Mouse (Mus musculus) midbrain, postnatal 0 days (tissue): ENCODE results near the gene Ndufa4l2. TPM values are rescaled to one million over a fixed set of nuclear protein-coding genes. Genes with fewer than 3 reads are reported as not detected.
A peak's percentile ranks its signal among the peaks of the same experiment; 100 is the strongest.

ENCODE experiments used
- ATAC-seq: fragments of 200-750 bp; cut with Nextera tagmentation; 2 replicates; pipeline ENCODE4 v1.8.0; 2017; ENCODE audit warnings: moderate number of reproducible peaks, mild to moderate bottlenecking, moderate TSS enrichment, moderate library complexity; ENCODE audit not compliant: low FRiP score
- DNase-seq: peaks from one replicate; pipeline ENCODE4 v3.0.0-alpha.2; 2015; ENCODE audit warnings: low spot score
- H3K27ac ChIP-seq: fragments of 300-500 bp; sonication (generic); 2 replicates; pipeline ENCODE4 v1.5.1; 2014; ENCODE audit warnings: low read depth, mild to moderate bottlenecking, low read length, mixed read lengths
- H3K27me3 ChIP-seq: fragments of 300-500 bp; sonication (generic); 2 replicates; pipeline ENCODE4 v1.6.1; 2014; ENCODE audit warnings: low read length, control low read depth, mixed read lengths; ENCODE audit not compliant: insufficient read depth
- H3K36me3 ChIP-seq: fragments of 300-500 bp; sonication (generic); 2 replicates; pipeline ENCODE4 v1.6.1; 2014; ENCODE audit warnings: low read length, control low read depth, mixed read lengths; ENCODE audit not compliant: insufficient read depth
- H3K4me1 ChIP-seq: fragments of 300-500 bp; sonication (generic); 2 replicates; pipeline ENCODE4 v1.6.1; 2014; ENCODE audit warnings: mild to moderate bottlenecking, control low read depth, antibody characterized with exemption, low read length, mixed read lengths; ENCODE audit not compliant: insufficient read depth
- H3K4me2 ChIP-seq: fragments of 300-500 bp; sonication (generic); 2 replicates; pipeline ENCODE4 v1.6.1; 2014; ENCODE audit warnings: low read depth, mild to moderate bottlenecking, low read length, mixed read lengths; ENCODE audit not compliant: poor library complexity, severe bottlenecking
- H3K4me3 ChIP-seq: fragments of 300-500 bp; sonication (generic); 2 replicates; pipeline ENCODE4 v1.5.1; 2014; ENCODE audit warnings: low read depth, mild to moderate bottlenecking, low read length, moderate library complexity
- H3K9ac ChIP-seq: fragments of 300-500 bp; sonication (generic); replicated peaks from 2 replicates; pipeline ENCODE4 v1.6.1; 2014; ENCODE audit warnings: mild to moderate bottlenecking, low read length, moderate library complexity, mixed read lengths; ENCODE audit not compliant: poor library complexity, severe bottlenecking
- H3K9me3 ChIP-seq: fragments of 300-500 bp; sonication (generic); 2 replicates; pipeline ENCODE4 v1.6.1; 2016; ENCODE audit warnings: low read length, control low read depth
- CTCF ChIP-seq: IDR thresholded peaks from 2 replicates; pipeline ENCODE4 v1.5.1; 2016; ENCODE audit warnings: antibody characterized with exemption, mild to moderate bottlenecking
- WGBS: fragments of 180-500 bp; shearing (Covaris S2); extraction: QIAGEN DNeasy Blood & Tissue Kit; methylation state at CpG from one replicate; pipeline ENCODE4 v1.1.7; 2014; 5-methylcytosine and 5-hydroxymethylcytosine counted together
- polyA plus RNA-seq: library from polyadenylated mRNA; unstranded; fragments of >200 nt; fragmentation: Nextera tagmentation; extraction: Ambion mirVana; gene quantifications from 2 replicates; pipeline ENCODE4 v1.2.1, GENCODE M21; 2015
- total RNA-seq: library from RNA; depleted of rRNA; stranded (reverse); fragments of >200 nt; gene quantifications from 2 replicates; pipeline ENCODE4 v1.2.3, GENCODE M21; 2014

The Ndufa4l2 gene
- total and polyA plus RNA-seq, 2 experiments from 2014 or later: 16.6 to 18.7 TPM

DNA sequence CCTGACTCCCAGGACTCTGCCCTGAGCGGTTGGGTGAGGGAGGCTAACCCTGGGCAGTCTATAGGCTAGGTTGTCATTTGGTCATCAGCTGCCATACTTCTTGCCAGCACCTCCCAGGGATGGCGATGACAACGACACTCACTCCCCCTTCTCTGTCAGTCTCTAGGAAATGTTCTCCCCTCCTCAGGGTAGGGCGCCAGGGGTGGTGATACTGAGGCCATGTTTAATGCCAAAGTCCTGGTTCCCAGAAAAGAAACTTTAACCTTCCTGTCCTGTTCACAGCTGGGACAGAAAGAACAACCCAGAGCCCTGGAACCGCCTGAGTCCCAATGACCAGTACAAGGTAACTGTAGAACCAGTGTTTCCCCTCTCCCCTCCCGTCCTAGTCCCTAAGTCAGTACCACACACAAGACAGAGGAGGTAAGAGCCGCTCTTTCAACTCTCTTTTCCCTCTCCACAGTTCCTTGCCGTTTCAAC, 1.3 kb downstream of the Ndufa4l2 start:
- Histone ChIP-seq H3K4me1 (peaks cover 21% of the 10 kb centered on the region), H3K4me2 (0 out of 2 replicates have a peak overlapping the region, but pooled peaks have one; percentile 2), H3K9me3 (no peaks in the 10 kb centered on the region), H3K27me3 (no peaks in the 10 kb centered on the region), H3K27ac (no peak overlapping the region), H3K4me3 (no peak overlapping the region), H3K9ac (no peak overlapping the region), H3K36me3 (peaks cover 19% of the 10 kb centered on the region)
- ATAC-seq: no peak
- TF ChIP-seq CTCF: no peak
- 28% methylated on average over 8 of the region's 8 CpGs for WGBS
- no peak for DNase-seq

DNA sequence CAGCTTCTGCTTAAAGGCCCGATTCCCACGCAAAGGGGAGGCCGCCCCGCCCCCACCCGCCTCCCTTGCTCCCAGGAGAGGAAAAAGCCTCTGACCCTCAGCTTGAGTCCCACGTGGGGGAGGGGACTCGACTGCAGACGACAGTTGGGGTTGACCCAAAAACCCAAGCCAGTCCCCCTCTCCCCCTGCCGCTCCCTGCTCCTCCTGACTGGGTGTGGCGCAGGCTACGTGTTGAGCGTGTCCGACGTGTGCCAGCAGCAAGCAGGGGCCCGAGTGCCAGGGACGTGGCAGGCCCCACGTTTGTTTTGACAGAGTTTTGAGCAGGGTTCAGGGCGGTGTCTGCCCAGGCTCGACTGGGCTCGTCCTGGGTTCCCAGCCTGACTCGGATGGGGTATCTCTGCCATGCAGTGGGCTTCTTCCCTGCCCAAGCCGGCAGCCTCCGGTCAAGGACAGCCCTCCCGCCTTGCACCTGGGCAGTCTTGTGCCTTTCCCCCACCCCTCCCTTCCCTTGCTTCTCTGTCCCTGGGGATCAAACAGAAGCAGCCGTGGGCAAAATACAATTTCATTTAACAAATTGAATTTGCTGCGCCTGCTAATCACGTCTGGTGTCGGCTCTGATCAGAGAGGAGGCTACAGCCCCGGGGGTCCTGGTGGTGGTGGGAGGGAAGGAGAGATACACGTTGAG, 2.0 kb downstream of the Ndufa4l2 start:
- ATAC-seq: no peak
- WGBS: 15% methylated on average over 30 of the region's 30 CpGs

DNA sequence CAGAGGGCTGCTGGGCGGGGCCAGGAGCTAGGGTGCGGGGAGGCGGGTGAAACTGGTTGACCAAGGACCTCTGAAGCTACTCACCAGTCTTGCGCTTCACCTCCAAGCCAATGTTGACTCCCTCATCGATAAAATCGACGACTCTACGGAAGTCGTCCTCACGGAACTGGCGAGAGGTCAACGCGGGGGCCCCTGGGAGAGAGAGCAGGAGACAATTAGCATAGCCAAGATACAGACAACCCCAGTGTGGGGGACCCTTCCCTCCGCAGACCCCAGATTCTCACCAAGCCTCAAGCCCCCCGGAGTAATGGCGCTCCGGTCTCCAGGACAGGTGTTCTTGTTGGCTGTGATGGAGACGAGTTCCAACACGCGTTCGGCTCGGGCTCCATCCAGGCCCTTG, 3.2 kb downstream of the Ndufa4l2 start:
- 94% methylated on average over 22 of the region's 22 CpGs for WGBS

More for the DNA sequence above, 2.0 kb downstream of the Ndufa4l2 start:
- Histone ChIP-seq H3K9me3 (no peaks in the 10 kb centered on the region), H3K27me3 (no peaks in the 10 kb centered on the region), H3K4me3 (no peak overlapping the region), H3K9ac (no peak overlapping the region), H3K27ac (no peak overlapping the region), H3K4me2 (0 out of 2 replicates have a peak overlapping the region, but pooled peaks have one; percentile 2), H3K36me3 (peaks cover 19% of the 10 kb centered on the region), H3K4me1 (peaks cover 19% of the 10 kb centered on the region)
- TF ChIP-seq CTCF: no peak
- no peak for DNase-seq

DNA sequence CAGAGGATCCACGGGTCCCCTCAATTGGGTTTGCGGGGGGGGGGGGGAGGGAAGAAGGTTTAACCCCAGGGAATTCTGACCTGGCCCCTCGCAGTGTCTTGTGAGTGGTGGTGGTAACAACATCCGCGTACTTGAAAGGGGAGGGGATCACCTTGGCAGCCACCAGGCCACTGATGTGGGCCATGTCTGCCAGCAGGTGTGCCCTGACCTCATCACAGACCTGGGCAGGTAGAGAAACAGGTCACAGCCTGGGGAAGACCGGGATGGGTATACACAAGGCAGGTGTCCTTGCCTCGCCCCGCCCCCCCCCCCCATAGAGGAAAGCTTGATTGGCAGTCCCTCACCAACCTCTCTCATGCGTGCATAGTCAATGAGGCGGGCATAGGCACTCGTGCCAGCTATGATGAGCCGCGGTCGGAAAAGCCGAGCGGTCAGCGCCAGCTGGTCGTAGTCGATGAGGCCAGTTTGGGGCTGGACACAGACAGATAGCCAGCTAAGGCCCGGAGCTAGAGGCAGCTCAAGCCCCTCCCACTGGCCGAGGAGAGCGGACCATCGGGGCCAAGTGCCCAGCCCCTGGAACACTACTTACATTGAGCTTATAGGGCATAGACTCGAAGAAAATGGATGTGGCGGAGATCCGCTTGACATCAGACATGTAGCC, 4.4 kb downstream of the Ndufa4l2 start:
- H3K4me1 ChIP-seq: 0 out of 2 replicates have a peak, but pooled peaks cover 4% of the 10 kb centered on the region
- no peak for ATAC-seq

More for the DNA sequence above, 3.2 kb downstream of the Ndufa4l2 start:
- H3K4me3 ChIP-seq: no peak overlapping the region
- peaks cover 11% of the 10 kb centered on the region; the same call in 1 of the 2 replicates for H3K4me1 ChIP-seq
- no peak overlapping the region for H3K9ac ChIP-seq
- no peak overlapping the region for H3K27ac ChIP-seq
- H3K9me3 ChIP-seq: no peaks in the 10 kb centered on the region
- ATAC-seq (no peak), DNase-seq (no peak)
- H3K27me3 ChIP-seq: no peaks in the 10 kb centered on the region
- no peak for TF ChIP-seq CTCF
- peaks cover 19% of the 10 kb centered on the region for H3K36me3 ChIP-seq
- no peak overlapping the region for H3K4me2 ChIP-seq

DNA sequence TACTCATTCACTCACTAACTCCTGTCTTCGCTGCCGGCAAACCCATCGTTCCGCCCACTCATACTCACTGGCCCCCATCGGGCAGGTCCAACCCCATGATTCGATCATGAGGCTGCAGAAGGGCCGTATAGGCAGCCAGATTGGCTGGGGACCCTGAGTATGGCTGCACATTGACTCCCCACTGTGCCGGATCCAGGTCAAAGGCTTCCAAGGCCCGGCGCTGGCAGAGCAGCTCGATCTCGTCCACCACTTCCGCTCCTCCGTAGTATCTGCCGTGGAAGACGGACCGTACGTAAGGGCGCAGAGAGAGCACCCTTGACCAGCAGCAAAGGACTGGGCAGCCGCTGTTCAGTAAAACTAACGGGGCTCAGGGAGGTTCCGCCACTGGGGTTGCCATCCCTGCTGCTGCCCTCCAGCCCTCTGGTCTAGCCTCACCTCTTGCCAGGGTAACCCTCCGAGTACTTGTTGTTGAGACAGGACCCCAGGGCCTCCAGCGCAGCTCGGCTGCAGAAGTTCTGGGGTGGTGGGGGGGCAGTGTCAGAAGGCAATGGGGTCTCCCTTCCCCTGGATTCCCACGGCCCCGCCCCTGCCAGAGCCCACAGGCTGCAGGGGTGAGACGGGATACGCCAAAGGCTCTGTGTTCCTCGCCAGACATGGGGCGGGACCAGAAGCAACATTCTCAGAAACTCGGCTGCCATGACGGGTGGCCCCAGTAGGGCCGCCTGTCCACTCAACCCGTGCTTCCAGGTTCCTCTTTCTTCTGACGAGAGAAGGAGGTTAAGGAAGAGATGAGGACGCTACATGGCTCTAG, 5.3 kb downstream of the Ndufa4l2 start:
- H3K27me3 ChIP-seq: peaks cover under 1% of the 10 kb centered on the region; the same call in 1 of the 2 replicates
- H3K9ac ChIP-seq: no peak overlapping the region
- no peak overlapping the region for H3K27ac ChIP-seq
- WGBS: 93% methylated on average over 36 of the region's 37 CpGs
- peaks cover 19% of the 10 kb centered on the region for H3K36me3 ChIP-seq
- H3K4me1 ChIP-seq: 0 out of 2 replicates have a peak, but pooled peaks cover 4% of the 10 kb centered on the region
- no peak for DNase-seq
- H3K4me3 ChIP-seq: no peak overlapping the region
- no peak overlapping the region for H3K4me2 ChIP-seq
- no peaks in the 10 kb centered on the region for H3K9me3 ChIP-seq
- no peak for ATAC-seq
- TF ChIP-seq CTCF: no peak

More for the DNA sequence above, 4.4 kb downstream of the Ndufa4l2 start:
- H3K4me2 ChIP-seq: no peak overlapping the region
- peaks cover 19% of the 10 kb centered on the region for H3K36me3 ChIP-seq
- H3K9me3 ChIP-seq: no peaks in the 10 kb centered on the region
- no peaks in the 10 kb centered on the region for H3K27me3 ChIP-seq
- whole genome bisulfite sequencing: 97% methylated on average over 22 of the region's 26 CpGs
- TF ChIP-seq CTCF: no peak
- H3K9ac ChIP-seq: no peak overlapping the region
- no peak overlapping the region for H3K27ac ChIP-seq
- no peak for DNase-seq
- no peak overlapping the region for H3K4me3 ChIP-seq
